Mouse (Mus musculus): Measurements from ENCODE around the gene Vmn1r174. TPM values are rescaled to one million over a fixed set of nuclear protein-coding genes. Genes with fewer than 3 reads are reported as not detected.
"Not testable (repeated sequence)": the region's sequence is repeated elsewhere in the genome, so short reads cannot be mapped to it uniquely, and the experiment has no call there.

Gene Vmn1r174
- polyA plus RNA-seq (2015; fragmentation: Nextera tagmentation; extraction: Ambion mirVana): not detected in 2 replicates

- not testable (repeated sequence) for H3K4me3 ChIP-seq (replicated peaks); ATAC-seq (replicated peaks; ENCODE audit: low FRiP score); H3K36me3 ChIP-seq
These were observed at the start of gene Vmn1r174 for GRCm38 (mm10) chr7:23751970-23752369. TSS of gene Vmn1r174 (plus strand) at chr7:23752270.

GRCm38 (mm10) chr7:23784526-23784925 lies 32.5 kb downstream of the Vmn1r174 start:
- Histone ChIP-seq H3K4me3 (replicated peaks) (no peak overlapping the region), H3K4me2 (no peak overlapping the region), H3K9ac (no peak overlapping the region), H3K36me3 (no peaks in the 10 kb centered on the region), H3K9me3 (replicated peaks) (peaks cover 16% of the 10 kb centered on the region; the same call in 1 of the 2 replicates), H3K4me1 (no peaks in the 10 kb centered on the region), H3K27ac (no peak overlapping the region), H3K27me3 (no peaks in the 10 kb centered on the region)
- 74% methylated on average over 6 of the region's 6 CpGs for WGBS
- ATAC-seq (replicated peaks; ENCODE audit: low FRiP score): no peak

More at GRCm38 (mm10) chr7:23751970-23752369, at the start of gene Vmn1r174:
- not testable (repeated sequence) for H3K9ac ChIP-seq; H3K4me2 ChIP-seq; H3K9me3 ChIP-seq (replicated peaks); H3K4me1 ChIP-seq; H3K27me3 ChIP-seq; H3K27ac ChIP-seq
- WGBS: 55% methylated on average over 1 of the region's 1 CpGs

- H3K36me3 ChIP-seq; H3K9ac ChIP-seq; ATAC-seq (replicated peaks; ENCODE audit: low FRiP score); H3K9me3 ChIP-seq (replicated peaks); H3K27ac ChIP-seq; H3K27me3 ChIP-seq; H3K4me1 ChIP-seq; H3K4me2 ChIP-seq; H3K4me3 ChIP-seq (replicated peaks): not testable (repeated sequence)
These were observed 58.5 kb downstream of the Vmn1r174 start, which contains the start of gene Vmn1r175 for GRCm38 (mm10) chr7:23810543-23810942. TSS of gene Vmn1r175 (minus strand) at chr7:23810643.

Other genes with a start within 250 kb of the Vmn1r174 start
- not detected in 2 replicates for gene Vmn1r167, start 245.1 kb upstream of the Vmn1r174 start, polyA plus RNA-seq (2015; fragmentation: Nextera tagmentation; extraction: Ambion mirVana)
- gene Vmn1r168, start 212.5 kb upstream of the Vmn1r174 start, polyA plus RNA-seq (2015; fragmentation: Nextera tagmentation; extraction: Ambion mirVana): not detected in 2 replicates
- not detected in 2 replicates for gene Vmn1r169, start 176.7 kb upstream of the Vmn1r174 start, polyA plus RNA-seq (2015; fragmentation: Nextera tagmentation; extraction: Ambion mirVana)
- gene Vmn1r170, start 146.1 kb upstream of the Vmn1r174 start, polyA plus RNA-seq (2015; fragmentation: Nextera tagmentation; extraction: Ambion mirVana): not detected in 2 replicates
- gene Vmn1r171, start 121.5 kb upstream of the Vmn1r174 start, polyA plus RNA-seq (2015; fragmentation: Nextera tagmentation; extraction: Ambion mirVana): not detected in 2 replicates
- not detected in 2 replicates for gene Vmn1r172, start 94.0 kb upstream of the Vmn1r174 start, polyA plus RNA-seq (2015; fragmentation: Nextera tagmentation; extraction: Ambion mirVana)
- not detected in 2 replicates for gene Vmn1r173, start 51.6 kb upstream of the Vmn1r174 start, polyA plus RNA-seq (2015; fragmentation: Nextera tagmentation; extraction: Ambion mirVana)
- not detected in 2 replicates for gene Vmn1r175, start 58.4 kb downstream of the Vmn1r174 start, polyA plus RNA-seq (2015; fragmentation: Nextera tagmentation; extraction: Ambion mirVana)
- not detected in 2 replicates for gene Vmn1r176, start 85.1 kb downstream of the Vmn1r174 start, polyA plus RNA-seq (2015; fragmentation: Nextera tagmentation; extraction: Ambion mirVana)
- gene Vmn1r177, start 114.2 kb downstream of the Vmn1r174 start, polyA plus RNA-seq (2015; fragmentation: Nextera tagmentation; extraction: Ambion mirVana): not detected in 2 replicates
- not detected in 2 replicates for gene Vmn1r178, start 139.7 kb downstream of the Vmn1r174 start, polyA plus RNA-seq (2015; fragmentation: Nextera tagmentation; extraction: Ambion mirVana)
- not detected in 2 replicates for gene Vmn1r179, start 174.7 kb downstream of the Vmn1r174 start, polyA plus RNA-seq (2015; fragmentation: Nextera tagmentation; extraction: Ambion mirVana)
- not detected in 2 replicates for gene Vmn1r180, start 198.4 kb downstream of the Vmn1r174 start, polyA plus RNA-seq (2015; fragmentation: Nextera tagmentation; extraction: Ambion mirVana)
- not detected in 2 replicates for gene Vmn1r181, start 222.3 kb downstream of the Vmn1r174 start, polyA plus RNA-seq (2015; fragmentation: Nextera tagmentation; extraction: Ambion mirVana)
- gene V1rd19, start 249.4 kb downstream of the Vmn1r174 start, polyA plus RNA-seq (2015; fragmentation: Nextera tagmentation; extraction: Ambion mirVana): not detected in 2 replicates

Measured in kidney, embryonic 15.5 days (tissue).